Mouse (Mus musculus) heart, postnatal 10 days (tissue): ENCODE measurements at regions not wholly inside any gene's neighbourhood (a gene's known extent, or its start where the extent isn't known, plus 50 kb on each side); places are given as distances from the start of the nearest gene placed in this dataset.
"Not testable (repeated sequence)": the region's sequence is repeated elsewhere in the genome, so short reads cannot be mapped to it uniquely, and the experiment has no call there.

Experiments used
- DNase-seq, 2 experiments: peaks; one replicate each; pipeline ENCODE4 v3.0.0; 2021
- intact Hi-C: fragments of 180-260 bp; cut with DNase I; formaldehyde crosslinking; loops from one replicate; pipeline ENCODE4 v1.15.1; 2025

DNA sequence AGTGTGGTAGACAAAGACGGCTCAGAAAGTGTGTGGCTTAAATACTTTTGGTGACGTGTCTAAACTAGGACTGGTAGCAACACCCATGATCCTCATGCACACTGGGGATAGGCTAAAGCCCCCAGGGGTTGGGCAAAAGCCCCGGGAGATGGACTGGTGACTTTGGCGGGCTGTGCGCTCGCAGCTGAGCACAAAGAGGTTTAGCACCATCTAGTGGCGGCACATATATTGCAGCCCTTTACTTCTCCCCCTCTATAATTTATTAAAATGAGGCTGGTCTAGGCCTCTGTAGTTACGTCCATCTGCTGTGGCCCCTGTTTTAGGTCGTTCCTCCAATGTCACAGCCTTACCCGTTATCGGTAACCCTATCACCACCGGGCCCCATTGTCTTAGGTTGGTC lies 205.3 kb upstream of the Dock11 start:
- intact Hi-C loops, result not testable (repeated sequence)
- DNase-seq, result peak; percentile 0 to 1
